Comparison of ENCODE assay signal across 10 mouse cellular contexts in the genomic region with DNA sequence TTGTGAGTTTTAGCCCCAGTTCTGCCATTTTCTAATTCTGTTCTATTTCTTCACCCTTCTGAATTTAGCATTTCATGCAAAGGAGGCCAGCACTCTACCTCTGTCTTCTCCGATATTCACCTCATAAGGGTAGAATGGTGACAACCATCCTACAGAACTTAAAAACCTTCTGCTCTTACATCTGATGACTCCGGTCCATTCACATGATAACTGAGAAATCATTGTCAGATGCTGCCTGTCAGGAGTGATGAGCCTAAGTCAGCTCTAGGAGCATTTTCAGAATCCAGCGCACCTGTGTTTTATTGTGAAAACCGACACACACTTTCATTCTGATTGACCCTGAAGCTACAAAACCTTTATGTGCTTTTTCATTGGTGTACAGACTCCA.
DNase-seq lines count a peak whose midpoint lies in the region; ATAC-seq lines count a peak whose summit lies in the region.
"Had no signal": no experiment of that assay in that cellular context is flagged by ENCODE, and none has a peak within 500 bp of the region (broad histone marks: within the 10 kb centered on the region; RNA-seq: fewer than 3 reads in every experiment).

No protein-coding gene starts in this region.

- H3K9me3 ChIP-seq in limb, embryonic 12.5 days, result no peaks in the 10 kb centered on the region
- H3K9me3 ChIP-seq in neural tube, embryonic 15.5 days (replicated peaks), result no peaks in the 10 kb centered on the region
- H3K9me3 ChIP-seq: megakaryocyte, embryonic 14.5 days had no signal

- no peak for ATAC-seq in limb, embryonic 12.5 days (ENCODE audit: insufficient number of reproducible peaks, insufficient read depth, low FRiP score, low TSS enrichment, low read depth)
- ATAC-seq in neural tube, embryonic 15.5 days (ENCODE audit: low FRiP score), result peak; percentile 64

- peak overlapping the region; percentile 30 for H3K4me2 ChIP-seq in limb, embryonic 12.5 days
- H3K4me2 ChIP-seq in neural tube, embryonic 15.5 days, result peak overlapping the region; percentile 44

- H3K9ac ChIP-seq in limb, embryonic 12.5 days (replicated peaks), result no peak overlapping the region
- H3K9ac ChIP-seq in neural tube, embryonic 15.5 days (replicated peaks), result no peak overlapping the region; the same call in 1 of the 2 replicates

- H3K4me3 ChIP-seq in limb, embryonic 12.5 days (replicated peaks), result no peak overlapping the region
- peak overlapping the region; percentile 8; the same call in 1 of the 2 replicates for H3K4me3 ChIP-seq in neural tube, embryonic 15.5 days (replicated peaks)
- H3K4me3 ChIP-seq: megakaryocyte, embryonic 14.5 days had no signal

- no peaks in the 10 kb centered on the region for H3K36me3 ChIP-seq in limb, embryonic 12.5 days
- H3K36me3 ChIP-seq in neural tube, embryonic 15.5 days, result no peaks in the 10 kb centered on the region

- no peaks in the 10 kb centered on the region for H3K27me3 ChIP-seq in limb, embryonic 12.5 days
- no peaks in the 10 kb centered on the region for H3K27me3 ChIP-seq in neural tube, embryonic 15.5 days (replicated peaks)
- H3K27me3 ChIP-seq: megakaryocyte, embryonic 14.5 days had no signal

- H3K27ac ChIP-seq in limb, embryonic 12.5 days, result no peak overlapping the region
- peak overlapping the region; percentile 37 for H3K27ac ChIP-seq in neural tube, embryonic 15.5 days (replicated peaks)

- peak; percentile 10 for DNase-seq in embryo, embryonic 10.5 days (ENCODE audit: low spot score)
- DNase-seq in embryo, embryonic 10 days (ENCODE audit: low spot score), result no peak
- DNase-seq in right cerebral cortex, adult 2 months (ENCODE audit: low spot score in 2 of 2), result peak; percentile 3 to 10
- DNase-seq in right cerebral cortex, postnatal 36 days (ENCODE audit: low spot score in 2 of 2), result no peak
- no peak for DNase-seq in gastrocnemius, postnatal 4 days (ENCODE audit: low spot score in 2 of 2)
- DNase-seq in left cerebral cortex, adult 9 months (ENCODE audit: low spot score in 2 of 2), result no peak
- DNase-seq: kidney, adult 18-20 months had no signal

- 64% methylated on average over 4 of the region's 4 CpGs for WGBS in limb, embryonic 12.5 days
- 53% methylated on average over 4 of the region's 4 CpGs for WGBS in neural tube, embryonic 15.5 days

- H3K4me1 ChIP-seq in limb, embryonic 12.5 days (replicated peaks), result no peaks in the 10 kb centered on the region
- 0 out of 2 replicates have a peak, but pooled peaks cover 4% of the 10 kb centered on the region for H3K4me1 ChIP-seq in neural tube, embryonic 15.5 days
- H3K4me1 ChIP-seq: megakaryocyte, embryonic 14.5 days had no signal

Comparison
In these comparisons a context has a peak if more than half of its experiments do, and no peak if none do; other contexts are left out.
1. DNase-seq: peak in embryo, embryonic 10.5 days (single experiment) and right cerebral cortex, adult 2 months (2 of 2); none in embryo, embryonic 10 days (single experiment), right cerebral cortex, postnatal 36 days (0 of 2), gastrocnemius, postnatal 4 days (0 of 2) and left cerebral cortex, adult 9 months (0 of 2).